Mouse (Mus musculus) embryonic facial prominence, embryonic 15.5 days (tissue): ENCODE results near the gene Ggps1. TPM values are rescaled to one million over a fixed set of nuclear protein-coding genes. Genes with fewer than 3 reads are reported as not detected.

Experiments used
- ATAC-seq: fragments of 200-750 bp; cut with Nextera tagmentation; 2 replicates; pipeline ENCODE4 v1.8.0; 2017; ENCODE audit warnings: low read depth, moderate TSS enrichment; ENCODE audit not compliant: insufficient number of reproducible peaks, low FRiP score, low TSS enrichment
- H3K27ac ChIP-seq: fragments of 300-500 bp; sonication (generic); replicated peaks from 2 replicates; pipeline ENCODE4 v1.5.1; 2015; ENCODE audit warnings: mild to moderate bottlenecking, inconsistent platforms
- H3K27me3 ChIP-seq: fragments of 300-500 bp; sonication (generic); 2 replicates; pipeline ENCODE4 v1.6.1; 2015; ENCODE audit warnings: inconsistent platforms
- H3K36me3 ChIP-seq: fragments of 300-500 bp; sonication (generic); 2 replicates; pipeline ENCODE4 v1.6.1; 2015; ENCODE audit warnings: mild to moderate bottlenecking, inconsistent platforms
- H3K4me1 ChIP-seq: fragments of 300-500 bp; sonication (generic); 2 replicates; pipeline ENCODE4 v1.6.1; 2015; ENCODE audit warnings: inconsistent platforms
- H3K4me2 ChIP-seq: fragments of 300-500 bp; sonication (generic); replicated peaks from 2 replicates; pipeline ENCODE4 v1.6.1; 2015; ENCODE audit warnings: mild to moderate bottlenecking, inconsistent platforms
- H3K4me3 ChIP-seq: fragments of 300-500 bp; sonication (generic); replicated peaks from 2 replicates; pipeline ENCODE4 v1.5.1; 2015; ENCODE audit warnings: mild to moderate bottlenecking, inconsistent platforms
- H3K9ac ChIP-seq: fragments of 300-500 bp; sonication (generic); 2 replicates; pipeline ENCODE4 v1.6.1; 2015; ENCODE audit warnings: inconsistent platforms
- H3K9me3 ChIP-seq: fragments of 300-500 bp; sonication (generic); replicated peaks from 2 replicates; pipeline ENCODE4 v1.6.1; 2016; ENCODE audit warnings: inconsistent platforms
- WGBS: fragments of 180-500 bp; shearing (Covaris S2); methylation state at CpG from one replicate; pipeline ENCODE4 v1.1.7; 2015; 5-methylcytosine and 5-hydroxymethylcytosine counted together
- polyA plus RNA-seq: library from polyadenylated mRNA; unstranded; fragments of >200 nt; fragmentation: Nextera tagmentation; extraction: Ambion mirVana; gene quantifications from 2 replicates; pipeline ENCODE4 v1.2.1, GENCODE M21; 2015

The Ggps1 gene
- 48.3 and 48.7 TPM in 2 replicates for polyA plus RNA-seq

DNA sequence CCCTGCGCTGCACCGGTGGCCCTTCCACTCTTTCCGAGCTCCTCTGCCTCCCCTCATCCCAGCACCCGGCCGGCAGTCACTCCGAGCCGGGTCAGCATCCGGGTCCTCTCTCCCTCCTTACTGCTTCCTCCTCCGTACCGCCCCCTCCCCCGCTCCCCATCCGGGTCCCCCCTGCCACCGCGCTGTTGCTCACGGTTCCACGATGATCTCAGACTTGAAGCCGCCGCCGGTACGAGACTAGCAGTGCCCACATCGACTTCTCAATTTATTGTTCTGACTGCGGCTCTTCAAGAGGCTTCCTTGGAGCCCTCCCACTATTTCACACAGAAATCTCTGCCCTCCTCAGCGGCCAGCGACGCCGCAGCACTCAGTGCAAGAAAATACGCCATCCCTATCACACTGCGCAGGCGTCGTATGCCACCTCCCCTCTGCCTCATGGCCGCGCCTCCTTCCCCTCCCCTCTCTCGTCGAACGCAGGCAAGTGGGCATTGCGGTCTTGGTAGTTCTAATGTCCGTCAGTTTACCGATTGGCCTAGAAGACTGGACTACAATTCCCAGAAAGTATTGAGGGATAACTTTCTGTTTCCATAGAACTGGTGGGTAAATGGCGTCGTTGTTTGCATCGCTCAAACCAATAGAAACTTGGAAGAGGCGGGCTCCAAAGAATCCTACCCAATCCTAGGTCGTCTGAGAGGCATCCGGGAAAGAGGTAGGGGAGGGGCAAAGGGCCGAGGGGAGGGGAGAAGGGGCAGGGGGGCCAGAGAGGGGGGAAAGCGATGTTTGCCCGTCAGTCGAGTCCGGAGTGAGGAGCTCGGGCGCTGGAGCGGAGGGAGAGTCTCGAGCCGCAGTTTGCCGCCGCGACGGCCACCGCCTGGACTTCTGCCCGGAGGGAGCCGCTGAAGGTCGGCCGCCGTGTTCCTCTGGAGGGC, at the start of gene Ggps1, which contains the start of gene Arid4b:
Ggps1 (minus strand) TSS at position 476 of the 929 bp plus-strand sequence.
Arid4b (plus strand) TSS at position 220 of the 929 bp plus-strand sequence.
- H3K4me3 ChIP-seq: peak within 1 kb of the TSS; percentile 85
- under 1% methylated on average over 63 of the region's 64 CpGs for WGBS

GRCm38 (mm10) chr13:14111146-14111545, 47.9 kb upstream of the Ggps1 start:
- 67% methylated on average over 1 of the region's 1 CpGs for WGBS
- no peak overlapping the region for H3K4me2 ChIP-seq
- no peak for ATAC-seq
- H3K27ac ChIP-seq: no peak overlapping the region
- H3K27me3 ChIP-seq: no peaks in the 10 kb centered on the region
- no peak overlapping the region for H3K4me3 ChIP-seq
- H3K4me1 ChIP-seq: no peaks in the 10 kb centered on the region
- H3K9me3 ChIP-seq: no peaks in the 10 kb centered on the region
- H3K9ac ChIP-seq: no peak overlapping the region
- no peaks in the 10 kb centered on the region for H3K36me3 ChIP-seq

More for the DNA sequence above, at the start of gene Ggps1, which contains the start of gene Arid4b:
- peak within 1 kb of the TSS; percentile 98 for H3K27ac ChIP-seq
- H3K4me2 ChIP-seq: peak within 1 kb of the TSS; percentile 63
- peak; percentile 99 for ATAC-seq
- H3K9me3 ChIP-seq: no peaks in the 10 kb centered on the region
- H3K27me3 ChIP-seq: no peaks in the 10 kb centered on the region
- peaks cover 3% of the 10 kb centered on the region; the same call in 1 of the 2 replicates for H3K36me3 ChIP-seq
- H3K4me1 ChIP-seq: peaks cover 18% of the 10 kb centered on the region
- H3K9ac ChIP-seq: peak within 1 kb of the TSS; percentile 96

GRCm38 (mm10) chr13:14110154-14110873, 47.0 kb upstream of the Ggps1 start:
- Histone ChIP-seq H3K27me3 (no peaks in the 10 kb centered on the region), H3K4me3 (no peak overlapping the region), H3K4me1 (no peaks in the 10 kb centered on the region), H3K27ac (no peak overlapping the region), H3K9me3 (no peaks in the 10 kb centered on the region), H3K9ac (no peak overlapping the region), H3K36me3 (no peaks in the 10 kb centered on the region), H3K4me2 (no peak overlapping the region)
- ATAC-seq: no peak
- WGBS: 90% methylated on average over 2 of the region's 2 CpGs

GRCm38 (mm10) chr13:14103026-14103425, 39.7 kb upstream of the Ggps1 start:
- Histone ChIP-seq H3K36me3 (no peaks in the 10 kb centered on the region), H3K4me1 (no peaks in the 10 kb centered on the region), H3K4me3 (no peak overlapping the region), H3K27me3 (no peaks in the 10 kb centered on the region), H3K27ac (no peak overlapping the region), H3K9ac (no peak overlapping the region), H3K9me3 (no peaks in the 10 kb centered on the region), H3K4me2 (no peak overlapping the region)
- WGBS: 31% methylated on average over 1 of the region's 1 CpGs
- no peak for ATAC-seq

GRCm38 (mm10) chr13:14088669-14089068, 25.4 kb upstream of the Ggps1 start:
- Histone ChIP-seq H3K27me3 (no peaks in the 10 kb centered on the region), H3K9me3 (no peaks in the 10 kb centered on the region), H3K27ac (no peak overlapping the region), H3K36me3 (0 out of 2 replicates have a peak, but pooled peaks cover 4% of the 10 kb centered on the region), H3K9ac (no peak overlapping the region), H3K4me3 (no peak overlapping the region), H3K4me1 (no peaks in the 10 kb centered on the region), H3K4me2 (no peak overlapping the region)
- ATAC-seq: no peak
- 85% methylated on average over 1 of the region's 1 CpGs for WGBS

- Histone ChIP-seq H3K4me1 (no peaks in the 10 kb centered on the region), H3K27ac (no peak overlapping the region), H3K36me3 (peaks cover 6% of the 10 kb centered on the region; the same call in 1 of the 2 replicates), H3K9ac (no peak overlapping the region), H3K4me3 (no peak overlapping the region), H3K27me3 (no peaks in the 10 kb centered on the region), H3K9me3 (no peaks in the 10 kb centered on the region), H3K4me2 (no peak overlapping the region)
- WGBS: 91% methylated on average over 1 of the region's 1 CpGs
- no peak for ATAC-seq
These were observed 12.0 kb upstream of the Ggps1 start for GRCm38 (mm10) chr13:14075326-14075725.

DNA sequence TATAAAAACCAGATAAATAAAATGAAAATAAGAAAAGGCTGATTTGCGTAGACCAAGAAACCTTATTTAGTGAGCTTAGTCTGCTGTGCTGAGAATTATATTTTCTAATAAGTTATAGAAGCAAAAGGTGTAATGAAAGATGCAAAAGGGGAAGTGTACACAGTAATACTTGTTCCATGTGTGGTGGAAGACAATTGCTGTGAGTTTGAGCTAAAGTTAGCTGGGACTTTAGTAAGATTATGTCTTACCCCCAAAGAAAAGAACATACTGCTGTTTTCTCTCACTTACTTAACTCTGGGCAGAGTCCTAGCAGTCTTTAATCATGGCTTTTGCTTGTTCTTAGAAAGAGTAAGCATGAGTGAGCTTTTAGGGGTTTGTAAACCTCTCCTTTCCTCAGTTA, 11.1 kb upstream of the Ggps1 start:
- Histone ChIP-seq H3K9ac (no peak overlapping the region), H3K27me3 (no peaks in the 10 kb centered on the region), H3K36me3 (peaks cover 6% of the 10 kb centered on the region; the same call in 1 of the 2 replicates), H3K9me3 (no peaks in the 10 kb centered on the region), H3K4me2 (no peak overlapping the region), H3K4me1 (no peaks in the 10 kb centered on the region), H3K27ac (no peak overlapping the region), H3K4me3 (no peak overlapping the region)
- WGBS: 96% methylated on average over 1 of the region's 1 CpGs
- no peak for ATAC-seq

- H3K4me1 ChIP-seq: peaks cover 5% of the 10 kb centered on the region; the same call in 1 of the 2 replicates
- no peaks in the 10 kb centered on the region for H3K9me3 ChIP-seq
- no peak overlapping the region for H3K27ac ChIP-seq
- H3K9ac ChIP-seq: no peak overlapping the region
- H3K4me3 ChIP-seq: no peak overlapping the region
- no peak for ATAC-seq
- H3K36me3 ChIP-seq: peaks cover 6% of the 10 kb centered on the region; the same call in 1 of the 2 replicates
- H3K27me3 ChIP-seq: no peaks in the 10 kb centered on the region
- H3K4me2 ChIP-seq: no peak overlapping the region
- WGBS: 90% methylated on average over 1 of the region's 1 CpGs
These were observed 6.0 kb upstream of the Ggps1 start for GRCm38 (mm10) chr13:14069291-14069690.

DNA sequence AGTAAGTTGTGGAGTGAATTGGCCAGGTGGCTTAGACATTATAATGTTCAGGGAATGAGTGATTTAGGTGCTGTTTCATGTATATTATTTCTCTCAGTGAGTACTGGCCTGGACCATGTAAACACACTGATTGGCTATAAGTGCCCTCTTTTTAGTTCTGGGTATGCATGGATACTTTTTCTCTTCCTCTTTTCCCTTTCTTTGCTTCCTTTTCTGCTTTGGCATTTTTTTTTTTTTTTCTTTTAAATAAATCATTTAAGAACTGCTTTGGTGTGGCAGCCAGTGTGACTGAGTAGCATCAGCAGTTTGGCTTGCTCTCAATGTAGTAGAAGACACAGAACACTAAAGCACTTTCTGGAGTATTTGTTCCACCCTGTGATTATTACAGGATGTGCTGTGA, 4.7 kb upstream of the Ggps1 start:
- H3K27ac ChIP-seq: no peak overlapping the region

DNA sequence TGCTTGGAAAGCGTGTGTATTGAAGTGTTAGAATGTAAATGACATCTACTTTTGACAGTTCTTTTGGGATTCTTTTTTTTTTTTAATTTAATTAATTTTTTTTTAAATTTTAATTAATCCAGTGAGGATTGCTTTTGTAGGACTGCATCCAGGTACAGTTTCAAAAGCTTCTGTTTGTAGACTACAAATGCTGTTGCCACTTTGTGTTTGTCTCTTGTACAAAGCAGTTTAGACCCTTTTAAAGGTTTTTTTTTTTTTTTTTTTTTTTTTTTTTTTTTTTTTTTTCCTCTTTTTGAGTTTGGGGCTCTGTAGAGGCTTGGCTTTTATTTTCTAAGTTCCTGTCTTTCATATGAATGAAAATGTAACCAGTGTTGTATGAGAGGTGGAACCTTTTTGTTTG, 2.4 kb upstream of the Ggps1 start:
- Histone ChIP-seq H3K9me3 (no peaks in the 10 kb centered on the region), H3K4me3 (no peak overlapping the region), H3K4me1 (peaks cover 18% of the 10 kb centered on the region), H3K36me3 (peaks cover under 1% of the 10 kb centered on the region; the same call in 1 of the 2 replicates), H3K27ac (no peak overlapping the region), H3K27me3 (no peaks in the 10 kb centered on the region), H3K9ac (no peak overlapping the region), H3K4me2 (no peak overlapping the region)
- no peak for ATAC-seq
- 70% methylated on average over 1 of the region's 1 CpGs for WGBS

More for the DNA sequence above, 4.7 kb upstream of the Ggps1 start:
- Histone ChIP-seq H3K36me3 (peaks cover 6% of the 10 kb centered on the region; the same call in 1 of the 2 replicates), H3K9ac (no peak overlapping the region), H3K27me3 (no peaks in the 10 kb centered on the region), H3K9me3 (no peaks in the 10 kb centered on the region), H3K4me2 (no peak overlapping the region), H3K4me3 (no peak overlapping the region), H3K4me1 (peaks cover 5% of the 10 kb centered on the region; the same call in 1 of the 2 replicates)
- ATAC-seq: no peak

- peak overlapping the region; percentile 98; the same call in 1 of the 2 replicates for H3K27ac ChIP-seq
- H3K9ac ChIP-seq: peak overlapping the region; percentile 96
- H3K4me1 ChIP-seq: peaks cover 18% of the 10 kb centered on the region
- no peak for ATAC-seq
- peak overlapping the region; percentile 85 for H3K4me3 ChIP-seq
- H3K9me3 ChIP-seq: no peaks in the 10 kb centered on the region
- H3K27me3 ChIP-seq: no peaks in the 10 kb centered on the region
- 7% methylated on average over 9 of the region's 9 CpGs for WGBS
- peak overlapping the region; percentile 63 for H3K4me2 ChIP-seq
- H3K36me3 ChIP-seq: no peaks in the 10 kb centered on the region
These were observed 1.7 kb upstream of the Ggps1 start for GRCm38 (mm10) chr13:14065028-14065380.
